Mouse (Mus musculus) gastrocnemius, adult 8-10 months (tissue): ENCODE data around the gene Rnft2. TPM values are rescaled to one million over a fixed set of nuclear protein-coding genes. Genes with fewer than 3 reads are reported as not detected.

Source experiments
- DNase-seq, 2 experiments: peaks; one replicate each; pipeline ENCODE4 v3.0.0; 2022; ENCODE audit warnings: low spot score in 2 of 2
- total RNA-seq, 4 experiments: library from RNA; stranded (reverse); gene quantifications; 2 replicates each; pipeline ENCODE4 v1.2.4; 2022

Rnft2 gene
- total RNA-seq, 4 experiments from 2014 or later: 0.65 to 1.6 (median 1.0) TPM

DNA sequence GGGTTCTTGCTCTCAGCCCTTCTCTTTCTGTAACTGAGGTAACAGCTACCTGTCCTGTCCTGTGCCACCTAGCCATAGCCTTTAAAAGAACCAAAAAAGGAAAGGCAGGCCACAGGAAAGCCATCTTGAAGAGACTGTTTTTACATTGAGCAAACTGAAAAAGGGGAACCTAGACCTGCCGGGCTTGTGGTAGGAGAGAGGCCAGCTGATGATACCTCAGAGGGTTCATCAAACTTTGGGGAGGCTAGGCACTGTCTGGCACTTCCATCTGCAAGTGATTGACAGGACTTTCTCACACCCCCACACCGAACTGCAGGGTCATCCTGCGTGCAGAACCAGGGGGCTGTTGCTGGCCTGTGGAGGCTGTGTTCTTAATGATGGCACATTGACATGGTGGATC lies 8.6 kb upstream of the Rnft2 start:
- DNase-seq: no peak

DNA sequence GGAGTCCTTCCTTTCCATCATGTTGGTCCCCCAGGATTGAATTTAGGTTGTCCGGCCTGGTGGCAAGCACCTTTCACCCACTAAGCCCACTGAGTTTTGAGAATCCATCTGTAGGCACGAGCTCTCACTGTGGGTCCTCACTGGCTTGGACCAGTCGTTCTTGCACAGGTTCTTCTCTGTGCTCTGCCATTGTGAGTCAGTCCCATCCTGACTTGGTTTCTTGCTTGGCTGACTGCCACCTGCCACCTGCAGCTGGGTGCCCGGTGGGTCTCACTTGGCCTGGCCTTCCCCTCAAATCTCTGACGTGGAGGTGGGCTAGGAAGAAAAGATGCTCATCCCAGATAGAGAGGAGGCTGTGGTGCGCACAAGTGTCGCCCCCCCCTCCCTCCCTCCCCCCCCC lies 6.1 kb upstream of the Rnft2 start:
- DNase-seq: no peak

DNA sequence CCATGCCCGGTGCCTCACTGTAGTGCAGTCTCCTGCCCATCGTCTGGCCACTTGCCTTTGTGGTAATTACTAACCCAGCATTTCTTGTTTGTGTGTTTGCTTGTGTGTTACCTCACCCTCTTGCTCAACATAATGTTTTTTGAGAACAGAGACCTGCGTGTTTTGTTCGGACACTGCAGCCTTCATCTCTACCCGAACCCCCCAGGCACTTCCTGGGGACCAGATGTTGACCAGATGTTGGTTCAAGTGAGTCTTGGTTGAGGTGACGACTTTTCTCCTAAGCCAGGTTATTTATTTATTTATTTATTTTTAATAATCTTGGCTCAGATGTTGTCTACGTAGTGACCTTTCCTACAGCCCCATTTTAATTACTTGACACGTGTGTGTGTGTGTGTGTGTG lies 2.5 kb upstream of the Rnft2 start:
- no peak for DNase-seq

- DNase-seq: no peak
These were observed 841 bp upstream of the Rnft2 start for GRCm38 (mm10) chr5:118245606-118246308.

DNA sequence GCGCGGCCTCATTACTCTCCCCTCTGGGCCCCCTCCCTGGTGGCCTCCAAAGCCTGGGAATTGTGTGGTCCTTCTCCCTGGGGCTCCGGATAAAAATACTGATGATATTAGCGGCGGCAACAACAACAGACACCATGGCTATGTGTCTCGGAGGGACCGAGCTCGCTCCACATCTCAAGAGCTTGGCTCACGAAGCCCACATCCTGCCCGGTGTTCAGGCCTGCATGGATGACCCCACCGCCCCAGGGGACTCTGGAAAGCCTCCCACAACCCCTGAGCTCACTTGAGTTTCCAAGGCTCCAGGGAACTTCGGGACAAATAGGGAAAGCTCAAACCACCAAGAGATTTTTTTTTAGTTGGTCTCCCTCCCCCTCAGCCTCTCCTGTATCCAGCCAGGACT lies 5.2 kb downstream of the Rnft2 start:
- peak in 1 of 2 experiments; percentile 32 for DNase-seq

DNA sequence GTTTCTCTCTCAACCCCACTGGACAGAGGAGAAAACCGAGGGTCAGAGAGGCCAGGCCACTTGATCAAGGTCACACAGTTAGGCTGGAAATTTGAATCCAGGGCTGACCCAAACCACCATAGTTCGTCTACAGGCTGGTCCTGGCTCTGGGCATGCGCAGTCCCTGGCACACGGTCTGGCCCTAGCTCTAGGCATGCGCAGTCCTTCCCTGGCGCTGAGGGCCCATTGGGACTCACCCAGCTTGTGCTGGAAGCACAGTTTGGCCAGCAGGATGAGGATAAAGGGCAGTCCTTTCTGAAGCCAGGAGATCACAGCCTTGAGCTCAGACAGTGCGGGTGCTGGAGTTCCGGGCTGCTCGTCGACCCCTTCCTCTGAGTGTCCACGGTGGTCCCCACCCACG lies 8.0 kb downstream of the Rnft2 start:
- no peak for DNase-seq

- DNase-seq: no peak
These were observed 14.8 kb downstream of the Rnft2 start for GRCm38 (mm10) chr5:118230071-118230611.

DNA sequence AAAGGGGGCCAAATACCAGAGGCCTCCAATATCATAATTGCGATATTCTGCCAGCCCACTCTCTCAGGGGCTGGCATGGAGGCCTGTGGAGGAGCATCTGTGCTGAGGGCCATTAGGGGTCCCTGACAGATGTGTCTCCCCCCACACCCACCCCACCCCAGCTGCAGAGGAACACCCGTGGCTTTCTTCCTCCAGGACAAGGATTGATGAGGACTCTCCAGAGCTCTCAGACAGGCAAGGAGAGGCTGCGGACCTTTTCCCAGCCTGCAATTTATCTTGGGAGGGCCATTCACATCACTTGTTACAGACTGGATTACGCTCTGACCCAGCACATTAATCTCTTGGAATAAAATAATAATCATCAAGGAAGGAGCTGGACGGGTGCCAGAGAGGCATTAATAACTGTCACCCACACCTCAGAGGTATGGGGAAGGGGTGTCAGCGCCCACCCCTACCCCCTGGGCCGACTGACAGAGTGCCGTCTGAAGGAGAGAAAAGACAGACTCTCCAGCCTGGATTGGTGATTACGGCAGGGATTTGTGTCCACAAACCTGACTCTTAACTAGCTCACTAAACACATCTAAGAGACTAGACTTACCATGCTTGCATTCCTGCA lies 21.7 kb downstream of the Rnft2 start:
- no peak for DNase-seq

GRCm38 (mm10) chr5:118217410-118217809 lies 27.5 kb downstream of the Rnft2 start:
- DNase-seq: no peak

DNA sequence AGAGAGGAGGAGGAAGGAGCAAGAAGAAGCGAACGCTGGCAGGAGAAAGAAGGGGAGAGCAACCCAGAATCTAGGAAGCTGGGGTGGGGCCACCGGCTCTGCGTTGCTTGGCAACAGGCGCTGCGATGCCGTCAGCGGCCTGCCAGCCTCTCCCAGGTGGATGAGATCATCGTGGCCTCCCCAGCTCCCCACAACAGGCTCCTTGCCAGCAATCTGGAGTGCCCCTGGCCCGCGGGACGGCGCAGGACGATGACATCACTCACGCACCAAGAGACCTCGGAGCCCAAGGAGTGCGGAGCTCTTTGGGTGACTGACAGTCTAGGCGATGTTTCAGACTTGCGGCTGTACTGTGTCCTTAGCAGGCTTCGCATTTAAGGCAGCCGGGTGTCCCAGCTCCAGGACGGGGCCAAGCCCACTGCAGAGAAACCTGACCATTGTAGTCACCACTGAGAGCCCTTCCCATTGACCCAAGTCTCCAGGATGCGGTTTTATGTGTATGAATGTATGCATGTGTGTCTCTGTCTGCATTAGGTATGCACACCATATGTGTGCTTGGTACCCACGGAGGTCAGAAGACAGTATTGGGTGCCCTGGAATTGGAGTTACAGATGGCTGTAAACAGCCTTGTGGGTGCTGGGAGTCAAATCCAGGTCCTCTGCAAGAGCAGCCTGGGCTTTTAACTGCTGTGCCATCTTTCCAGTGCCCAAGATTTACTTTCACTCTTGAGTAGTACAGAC lies 30.3 kb downstream of the Rnft2 start:
- DNase-seq: peak in 1 of 2 experiments; percentile 34

GRCm38 (mm10) chr5:118214012-118214411 lies 30.9 kb downstream of the Rnft2 start:
- DNase-seq: no peak

- DNase-seq: no peak
These were observed 39.1 kb downstream of the Rnft2 start for GRCm38 (mm10) chr5:118205852-118206251.

GRCm38 (mm10) chr5:118204675-118205440 lies 40.1 kb downstream of the Rnft2 start:
- no peak for DNase-seq

- DNase-seq: no peak
These were observed 45.2 kb downstream of the Rnft2 start for GRCm38 (mm10) chr5:118199670-118200069.

- DNase-seq: no peak
These were observed 47.5 kb downstream of the Rnft2 start for GRCm38 (mm10) chr5:118197421-118197820.

GRCm38 (mm10) chr5:118192221-118192620 lies 52.7 kb downstream of the Rnft2 start:
- DNase-seq: no peak

DNA sequence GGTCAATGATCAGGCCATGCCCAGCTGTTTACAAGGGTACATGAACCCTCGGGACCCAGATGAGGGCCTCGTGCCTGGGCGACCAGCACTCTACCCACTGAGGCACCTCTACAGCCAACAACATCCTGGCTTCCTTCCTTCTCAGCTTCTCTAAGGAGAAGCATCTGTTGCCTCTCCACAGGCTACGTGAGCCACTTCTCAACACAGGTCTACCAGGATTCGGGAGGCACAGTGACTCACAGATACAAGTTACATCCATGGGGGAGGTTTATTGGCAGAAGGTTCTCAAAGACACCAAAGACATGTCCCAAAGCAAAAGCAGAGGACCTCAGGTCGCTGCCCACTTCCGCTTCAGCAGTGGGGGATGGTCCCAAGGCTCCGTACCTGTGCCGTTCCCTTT lies 54.4 kb downstream of the Rnft2 start:
- no peak for DNase-seq

DNA sequence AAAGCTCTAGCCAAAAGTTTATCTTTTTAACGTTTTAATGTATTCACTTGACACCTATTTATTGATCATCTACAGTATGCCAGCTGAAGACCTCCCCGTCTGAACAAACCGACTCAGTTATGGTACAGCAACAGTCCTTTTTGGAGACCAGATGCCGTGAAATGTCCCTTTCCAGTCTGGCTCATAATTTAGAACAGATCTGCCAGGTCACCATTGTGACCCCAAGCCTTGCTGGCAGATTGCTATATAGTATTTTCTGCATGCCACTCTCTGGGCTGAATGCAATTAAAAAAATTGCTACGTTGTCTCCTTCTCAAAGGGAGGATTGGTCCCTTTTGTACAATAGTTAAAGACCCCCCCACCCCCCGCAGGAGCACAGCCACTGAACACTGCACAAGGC lies 56.6 kb downstream of the Rnft2 start:
- DNase-seq: no peak

DNA sequence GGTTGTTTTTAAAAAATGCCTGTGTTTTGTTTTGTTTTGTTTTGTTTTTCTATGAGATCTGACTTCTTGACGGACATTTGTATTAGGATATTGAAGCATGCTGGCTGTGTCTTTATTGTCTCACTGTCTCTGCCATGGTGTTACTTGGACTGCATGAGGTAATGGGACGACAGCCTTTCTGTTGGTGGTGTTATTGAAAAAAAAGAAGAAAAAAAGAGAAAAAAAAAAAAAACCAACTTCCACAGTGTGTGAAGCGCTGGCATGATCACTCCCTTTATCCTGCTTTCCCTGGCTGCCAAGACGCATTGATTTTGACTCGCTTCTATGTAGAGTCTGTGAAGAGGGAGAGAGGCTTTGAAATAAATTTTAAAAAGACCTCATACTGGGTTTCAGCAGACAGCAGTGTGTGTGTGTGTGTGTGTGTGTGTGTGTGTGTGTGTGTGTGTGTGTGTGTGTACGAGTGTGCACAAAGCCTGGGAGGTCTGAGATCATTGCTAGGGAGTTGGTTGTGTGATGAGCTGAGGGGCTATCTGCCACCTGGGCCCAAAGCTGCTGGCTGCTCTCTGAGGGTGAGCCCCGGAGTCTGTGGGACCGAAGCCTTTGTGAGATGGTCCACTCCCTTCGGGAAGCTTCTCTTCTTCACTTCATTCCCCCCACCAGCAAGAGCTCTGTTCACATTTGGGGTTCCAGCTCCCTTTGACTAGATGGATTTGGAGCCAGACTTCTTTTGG lies 57.8 kb downstream of the Rnft2 start:
- DNase-seq: no peak

GRCm38 (mm10) chr5:118177640-118178039 lies 67.3 kb downstream of the Rnft2 start:
- DNase-seq: no peak

- no peak for DNase-seq
These were observed 69.8 kb downstream of the Rnft2 start for GRCm38 (mm10) chr5:118175137-118175536.
